Mouse (Mus musculus): ENCODE data around the gene Dirc2. TPM values are rescaled to one million over a fixed set of nuclear protein-coding genes. Genes with fewer than 3 reads are reported as not detected.

The Dirc2 gene
- polyA plus RNA-seq, 1 experiment from 2014 or later, result 30.8 TPM

- no peak overlapping the region for H3K27ac ChIP-seq
- H3K4me1 ChIP-seq (replicated peaks), result peaks cover 3% of the 10 kb centered on the region; the same call in 1 of the 2 replicates
- no peak for ATAC-seq (ENCODE audit: low FRiP score)
- H3K4me3 ChIP-seq, result no peak overlapping the region
- H3K27me3 ChIP-seq, result no peaks in the 10 kb centered on the region
- no peak overlapping the region for H3K9ac ChIP-seq
- 66% methylated on average over 16 of the region's 16 CpGs for WGBS
- H3K9me3 ChIP-seq, result no peaks in the 10 kb centered on the region
- peaks cover 21% of the 10 kb centered on the region for H3K36me3 ChIP-seq
- H3K4me2 ChIP-seq, result no peak overlapping the region
Measured at GRCm38 (mm10) chr16:35703763-35704679, 65.1 kb downstream of the Dirc2 start.

GRCm38 (mm10) chr16:35701823-35702222, 67.3 kb downstream of the Dirc2 start:
- 61% methylated on average over 11 of the region's 11 CpGs for WGBS
- no peaks in the 10 kb centered on the region for H3K27me3 ChIP-seq
- no peak for ATAC-seq (ENCODE audit: low FRiP score)
- H3K9ac ChIP-seq, result no peak overlapping the region
- H3K4me2 ChIP-seq, result no peak overlapping the region
- H3K4me1 ChIP-seq (replicated peaks), result peaks cover 3% of the 10 kb centered on the region; the same call in 1 of the 2 replicates
- H3K4me3 ChIP-seq, result no peak overlapping the region
- no peak overlapping the region for H3K27ac ChIP-seq
- H3K36me3 ChIP-seq, result peaks cover 29% of the 10 kb centered on the region
- no peaks in the 10 kb centered on the region for H3K9me3 ChIP-seq

- no peak overlapping the region for H3K4me2 ChIP-seq
- peaks cover 25% of the 10 kb centered on the region for H3K36me3 ChIP-seq
- no peaks in the 10 kb centered on the region for H3K27me3 ChIP-seq
- H3K4me3 ChIP-seq, result no peak overlapping the region
- no peak for ATAC-seq (ENCODE audit: low FRiP score)
- WGBS, result 92% methylated on average over 2 of the region's 2 CpGs
- H3K9me3 ChIP-seq, result no peaks in the 10 kb centered on the region; the same call in 1 of the 2 replicates
- H3K4me1 ChIP-seq (replicated peaks), result no peaks in the 10 kb centered on the region
- no peak overlapping the region for H3K9ac ChIP-seq
- H3K27ac ChIP-seq, result no peak overlapping the region
Measured at GRCm38 (mm10) chr16:35696103-35696502, 73.1 kb downstream of the Dirc2 start.

GRCm38 (mm10) chr16:35694250-35694846, 74.8 kb downstream of the Dirc2 start:
- H3K27me3 ChIP-seq, result no peaks in the 10 kb centered on the region
- peaks cover 25% of the 10 kb centered on the region for H3K36me3 ChIP-seq
- no peak; the same call in 1 of the 2 replicates for ATAC-seq (ENCODE audit: low FRiP score)
- no peaks in the 10 kb centered on the region; the same call in 1 of the 2 replicates for H3K9me3 ChIP-seq
- H3K4me1 ChIP-seq (replicated peaks), result no peaks in the 10 kb centered on the region
- no peak overlapping the region for H3K9ac ChIP-seq
- H3K27ac ChIP-seq, result no peak overlapping the region
- no peak overlapping the region for H3K4me2 ChIP-seq
- 77% methylated on average over 13 of the region's 13 CpGs for WGBS
- H3K4me3 ChIP-seq, result no peak overlapping the region

GRCm38 (mm10) chr16:35691606-35692005, 77.5 kb downstream of the Dirc2 start:
- Histone ChIP-seq H3K36me3 (peaks cover 15% of the 10 kb centered on the region), H3K27me3 (no peaks in the 10 kb centered on the region), H3K4me2 (no peak overlapping the region), H3K4me1 (replicated peaks) (peaks cover under 1% of the 10 kb centered on the region; the same call in 1 of the 2 replicates), H3K9me3 (no peaks in the 10 kb centered on the region; the same call in 1 of the 2 replicates), H3K27ac (no peak overlapping the region), H3K9ac (no peak overlapping the region), H3K4me3 (no peak overlapping the region)
- no peak for ATAC-seq (ENCODE audit: low FRiP score)
- 91% methylated on average over 7 of the region's 7 CpGs for WGBS

GRCm38 (mm10) chr16:35686491-35686890, 82.7 kb downstream of the Dirc2 start:
- no peak for ATAC-seq (ENCODE audit: low FRiP score)
- H3K27ac ChIP-seq, result no peak overlapping the region
- 63% methylated on average over 7 of the region's 7 CpGs for WGBS
- no peak overlapping the region for H3K9ac ChIP-seq
- H3K36me3 ChIP-seq, result no peaks in the 10 kb centered on the region
- peaks cover 14% of the 10 kb centered on the region for H3K4me1 ChIP-seq (replicated peaks)
- no peak overlapping the region for H3K4me2 ChIP-seq
- no peaks in the 10 kb centered on the region for H3K9me3 ChIP-seq
- H3K27me3 ChIP-seq, result no peaks in the 10 kb centered on the region
- no peak overlapping the region for H3K4me3 ChIP-seq

GRCm38 (mm10) chr16:35685027-35685426, 84.1 kb downstream of the Dirc2 start:
- WGBS, result 75% methylated on average over 13 of the region's 13 CpGs
- no peak overlapping the region for H3K4me3 ChIP-seq

GRCm38 (mm10) chr16:35681327-35682108, 87.6 kb downstream of the Dirc2 start:
- H3K4me3 ChIP-seq, result no peak overlapping the region
- ATAC-seq (ENCODE audit: low FRiP score), result peak; percentile 39; the same call in 1 of the 2 replicates
- 60% methylated on average over 17 of the region's 17 CpGs for WGBS
- H3K27ac ChIP-seq, result no peak overlapping the region; the same call in 1 of the 2 replicates
- no peaks in the 10 kb centered on the region for H3K27me3 ChIP-seq
- no peaks in the 10 kb centered on the region for H3K9me3 ChIP-seq
- no peak overlapping the region for H3K9ac ChIP-seq
- H3K4me1 ChIP-seq (replicated peaks), result peaks cover 14% of the 10 kb centered on the region
- H3K36me3 ChIP-seq, result no peaks in the 10 kb centered on the region
- H3K4me2 ChIP-seq, result no peak overlapping the region

More at GRCm38 (mm10) chr16:35685027-35685426, 84.1 kb downstream of the Dirc2 start:
- no peak for ATAC-seq (ENCODE audit: low FRiP score)
- peaks cover 16% of the 10 kb centered on the region for H3K4me1 ChIP-seq (replicated peaks)
- no peak overlapping the region for H3K9ac ChIP-seq
- H3K27me3 ChIP-seq, result no peaks in the 10 kb centered on the region
- H3K36me3 ChIP-seq, result no peaks in the 10 kb centered on the region
- no peak overlapping the region for H3K4me2 ChIP-seq
- no peak overlapping the region for H3K27ac ChIP-seq
- H3K9me3 ChIP-seq, result no peaks in the 10 kb centered on the region

- Histone ChIP-seq H3K4me1 (replicated peaks) (peaks cover 9% of the 10 kb centered on the region), H3K27ac (no peak overlapping the region), H3K36me3 (no peaks in the 10 kb centered on the region), H3K9ac (no peak overlapping the region), H3K4me2 (no peak overlapping the region), H3K4me3 (no peak overlapping the region), H3K9me3 (no peaks in the 10 kb centered on the region), H3K27me3 (no peaks in the 10 kb centered on the region)
- ATAC-seq (ENCODE audit: low FRiP score), result no peak
- 39% methylated on average over 3 of the region's 3 CpGs for WGBS
Measured at GRCm38 (mm10) chr16:35678476-35678875, 90.7 kb downstream of the Dirc2 start.

- Histone ChIP-seq H3K27ac (no peak overlapping the region), H3K27me3 (no peaks in the 10 kb centered on the region), H3K4me1 (replicated peaks) (peaks cover 9% of the 10 kb centered on the region), H3K36me3 (no peaks in the 10 kb centered on the region), H3K4me2 (no peak overlapping the region), H3K9ac (no peak overlapping the region), H3K4me3 (no peak overlapping the region), H3K9me3 (no peaks in the 10 kb centered on the region)
- 76% methylated on average over 8 of the region's 8 CpGs for WGBS
- no peak for ATAC-seq (ENCODE audit: low FRiP score)
Measured at GRCm38 (mm10) chr16:35677511-35678113, 91.5 kb downstream of the Dirc2 start.

GRCm38 (mm10) chr16:35664847-35665246, 104.3 kb downstream of the Dirc2 start:
- H3K36me3 ChIP-seq, result peaks cover 40% of the 10 kb centered on the region
- no peaks in the 10 kb centered on the region; the same call in 1 of the 2 replicates for H3K9me3 ChIP-seq
- 94% methylated on average over 4 of the region's 4 CpGs for WGBS

More at GRCm38 (mm10) chr16:35664847-35665246, 104.3 kb downstream of the Dirc2 start:
- H3K4me2 ChIP-seq, result no peak overlapping the region
- H3K27ac ChIP-seq, result no peak overlapping the region
- H3K27me3 ChIP-seq, result peaks cover 11% of the 10 kb centered on the region; the same call in 1 of the 2 replicates
- H3K4me1 ChIP-seq (replicated peaks), result peaks cover 6% of the 10 kb centered on the region
- H3K9ac ChIP-seq, result no peak overlapping the region
- ATAC-seq (ENCODE audit: low FRiP score), result no peak
- no peak overlapping the region for H3K4me3 ChIP-seq
